Mouse (Mus musculus): ENCODE data around the gene Sdc1.

- TF ChIP-seq CTCF (IDR thresholded peaks at IDR 0.05; ENCODE audit: low read depth), result no peak
- no peak for TF ChIP-seq EP300 (IDR thresholded peaks at IDR 0.05; ENCODE audit: low read depth)
Measured at GRCm38 (mm10) chr12:8810966-8811365, 39.8 kb downstream of the Sdc1 start.
